In the genomic region with DNA sequence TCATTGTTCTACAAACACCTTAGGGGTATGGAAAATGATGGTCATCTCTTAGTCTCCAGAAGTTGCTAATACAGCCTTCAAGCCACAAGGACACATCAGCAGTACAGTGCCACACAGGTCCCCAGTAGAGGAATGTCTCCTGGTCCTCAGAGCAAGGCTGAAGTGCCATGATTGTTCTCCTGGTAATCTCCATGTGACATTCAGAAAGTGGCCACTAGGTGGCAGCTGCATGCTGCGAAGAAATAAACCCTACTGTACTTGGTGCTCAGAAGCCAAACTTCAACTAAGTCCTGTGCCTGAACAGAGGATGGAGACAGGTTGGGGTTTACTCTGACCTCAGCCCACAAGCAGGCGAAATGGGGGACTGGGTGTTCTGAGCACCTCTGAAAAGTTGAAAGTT, we compare ENCODE assay signal across 8 mouse cellular contexts. TPM values are rescaled to one million over a fixed set of nuclear protein-coding genes. Genes with fewer than 3 reads are reported as not detected.
DNase-seq lines count a peak whose midpoint lies in the region; ATAC-seq lines count a peak whose summit lies in the region.

No protein-coding gene starts in this region.

- peak; percentile 94 for DNase-seq in heart, adult 11 months
- DNase-seq in cerebellum, adult 9-10 months = peak; percentile 68
- DNase-seq in hindlimb bud, embryonic 11.5 days (ENCODE audit: extremely low spot score, low read depth, low spot score) = peak; percentile 74
- DNase-seq in left cerebral cortex, postnatal 10 days (ENCODE audit: extremely low spot score in 1 of 2, low spot score in 2 of 2) = peak; percentile 75 to 82
- peak; percentile 98 for DNase-seq in midbrain, embryonic 11.5 days (ENCODE audit: low spot score, missing footprints)
- peak; percentile 68 for DNase-seq in skeletal muscle tissue, adult 2 months (ENCODE audit: low read depth, low spot score)

- ATAC-seq in heart, embryonic 12.5 days (ENCODE audit: insufficient number of reproducible peaks, low FRiP score) = no peak
- peak; percentile 92 for ATAC-seq in frontal cortex, adult (ENCODE audit: low TSS enrichment)
- ATAC-seq in midbrain, embryonic 11.5 days (ENCODE audit: low FRiP score) = peak; percentile 64

- no peaks in the 10 kb centered on the region for H3K36me3 ChIP-seq in heart, embryonic 12.5 days
- no peaks in the 10 kb centered on the region for H3K36me3 ChIP-seq in midbrain, embryonic 11.5 days (ENCODE audit: control insufficient read depth, insufficient read depth, low read length)

- no peaks in the 10 kb centered on the region for H3K9me3 ChIP-seq in heart, embryonic 12.5 days (replicated peaks)
- no peaks in the 10 kb centered on the region for H3K9me3 ChIP-seq in midbrain, embryonic 11.5 days (ENCODE audit: control insufficient read depth, low read length)

- no peak overlapping the region for H3K9ac ChIP-seq in heart, embryonic 12.5 days
- no peak overlapping the region for H3K9ac ChIP-seq in midbrain, embryonic 11.5 days (ENCODE audit: low read length)

- H3K4me3 ChIP-seq in heart, embryonic 12.5 days = no peak overlapping the region
- no peak overlapping the region for H3K4me3 ChIP-seq in midbrain, embryonic 11.5 days (ENCODE audit: low read depth, low read length)

- H3K4me1 ChIP-seq in heart, embryonic 12.5 days (replicated peaks) = no peaks in the 10 kb centered on the region
- no peaks in the 10 kb centered on the region for H3K4me1 ChIP-seq in midbrain, embryonic 11.5 days (ENCODE audit: control insufficient read depth, insufficient read depth, low read length)

- intact Hi-C loops in left cerebral cortex, postnatal 10 days (cut with DNase I) = loop anchor here (2.0 to 5.0 kb wide), 2 partner anchors 66 to 444 kb away; no protein-coding TSS in a partner anchor

- 7% methylated on average over 2 of the region's 2 CpGs for WGBS in heart, embryonic 12.5 days
- WGBS in midbrain, embryonic 11.5 days = 20% methylated on average over 2 of the region's 2 CpGs

- no peak overlapping the region for H3K4me2 ChIP-seq in heart, embryonic 12.5 days
- H3K4me2 ChIP-seq in midbrain, embryonic 11.5 days = no peak overlapping the region

- no peaks in the 10 kb centered on the region for H3K27me3 ChIP-seq in heart, embryonic 12.5 days (replicated peaks)
- H3K27me3 ChIP-seq in midbrain, embryonic 11.5 days (ENCODE audit: control insufficient read depth, insufficient read depth, low read length) = no peaks in the 10 kb centered on the region

- no peak overlapping the region for H3K27ac ChIP-seq in heart, embryonic 12.5 days (ENCODE audit: poor library complexity, severe bottlenecking)
- no peak overlapping the region for H3K27ac ChIP-seq in midbrain, embryonic 11.5 days (ENCODE audit: low read depth, low read length)

RNA-seq across cellular contexts. Expression of a gene that starts 14.9 kb away (rescaled TPM):
- polyA plus RNA-seq in heart, embryonic 12.5 days (2016; fragmentation: Nextera tagmentation; extraction: Ambion mirVana) = 0.37 and 0.44 TPM in 2 replicates
- 1 to 10 TPM; 3.6 to 3.9 TPM for total RNA-seq in left cerebral cortex, postnatal 10 days (2021)
- polyA plus RNA-seq in midbrain, embryonic 11.5 days (2014; fragmentation: Nextera tagmentation; extraction: Ambion mirVana) = 0.67 and 0.84 TPM in 2 replicates
